Mouse (Mus musculus) frontal cortex, postnatal 25 days (tissue): Measurements from ENCODE around the gene C1s1.
"Not testable (repeated sequence)": the region's sequence is repeated elsewhere in the genome, so short reads cannot be mapped to it uniquely, and the experiment has no call there.

Experiments used
- DNase-seq, 2 experiments: peaks; one replicate each; pipeline ENCODE4 v3.0.0; 2022; ENCODE audit warnings: low spot score in 2 of 2

C1s1 gene

DNA sequence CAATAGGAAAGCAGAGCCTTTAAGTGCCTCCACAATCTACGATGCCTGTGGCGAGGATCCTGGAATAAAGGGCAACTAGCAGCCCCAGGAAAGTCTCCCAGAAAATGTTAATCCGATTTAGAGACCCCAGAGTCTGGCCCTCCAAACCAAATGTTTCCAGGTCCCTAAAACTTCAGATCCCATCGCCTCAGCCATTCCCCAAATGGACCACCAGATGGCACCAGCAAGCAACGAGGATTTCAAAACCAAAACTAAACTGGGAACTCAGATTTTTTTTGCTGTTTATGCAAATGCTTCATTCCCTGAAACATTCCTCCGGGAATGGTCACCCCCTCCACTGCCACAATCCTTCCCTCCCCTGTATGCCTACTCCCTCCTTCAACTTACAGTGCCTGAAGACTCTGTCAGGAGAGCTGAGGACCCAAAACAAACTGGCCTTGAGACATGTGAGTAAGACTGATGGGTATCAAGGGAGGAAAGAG, 29.8 kb downstream of the C1s1 start, which contains the start of gene C1ra:
TSS of gene C1ra (plus strand) at position 51 of the 482 bp plus-strand sequence.
- DNase-seq: peak; percentile 43 to 56

DNA sequence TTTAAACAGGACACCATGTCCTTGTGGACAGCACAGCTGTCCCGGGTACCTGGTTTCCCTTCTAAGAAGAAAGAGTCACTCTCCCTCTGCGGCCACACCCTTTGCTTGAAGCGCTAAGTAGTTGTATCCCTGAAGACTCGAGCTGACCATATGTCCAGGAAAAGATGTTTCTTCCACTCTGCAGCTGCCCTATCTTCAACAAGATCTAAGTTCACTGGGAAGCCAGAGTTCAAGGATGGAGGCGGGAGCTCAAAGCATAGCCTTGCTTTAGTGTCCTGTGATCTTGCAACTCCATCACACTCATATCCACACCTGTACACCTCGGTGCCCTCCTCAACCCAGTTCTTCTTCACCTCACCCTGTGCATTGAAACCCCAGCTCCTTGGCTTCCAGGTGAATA, 30.2 kb downstream of the C1s1 start:
- no peak for DNase-seq

DNA sequence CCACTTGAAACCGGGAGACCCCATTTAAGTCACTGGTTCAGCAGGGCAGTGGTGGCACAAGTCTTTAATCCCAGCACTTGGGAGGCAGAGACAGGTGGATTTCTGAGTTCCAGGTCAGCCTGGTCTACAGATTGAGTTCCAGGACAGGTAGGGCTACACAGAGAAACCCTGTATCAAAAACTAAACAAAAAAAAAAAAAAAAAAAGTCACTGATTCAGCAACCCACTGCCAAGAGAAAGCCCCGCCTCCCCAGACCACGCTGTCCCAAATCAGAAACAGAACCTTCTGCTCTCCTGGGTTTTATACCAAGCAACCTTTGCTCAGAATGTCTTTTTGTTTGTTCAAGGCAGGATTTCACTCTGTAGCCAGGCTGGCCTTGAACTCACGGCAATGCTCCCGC, 33.0 kb downstream of the C1s1 start:
- not testable (repeated sequence) for DNase-seq

DNA sequence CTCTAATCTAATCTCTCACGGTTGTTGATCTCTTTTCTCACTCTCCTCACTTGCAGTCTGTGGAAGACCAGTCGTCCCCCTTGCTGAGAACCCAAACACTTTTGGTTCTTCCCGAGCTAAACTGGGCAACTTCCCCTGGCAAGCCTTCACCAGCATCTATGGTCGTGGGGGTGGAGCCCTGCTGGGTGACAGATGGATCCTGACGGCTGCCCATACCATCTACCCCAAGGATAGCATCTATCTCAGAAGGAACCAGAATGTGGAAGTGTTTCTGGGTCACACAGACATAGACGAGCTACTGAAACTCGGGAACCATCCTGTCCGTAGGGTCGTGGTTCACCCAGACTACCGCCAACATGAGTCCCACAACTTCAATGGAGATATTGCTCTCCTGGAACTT, 33.9 kb downstream of the C1s1 start:
- no peak for DNase-seq

DNA sequence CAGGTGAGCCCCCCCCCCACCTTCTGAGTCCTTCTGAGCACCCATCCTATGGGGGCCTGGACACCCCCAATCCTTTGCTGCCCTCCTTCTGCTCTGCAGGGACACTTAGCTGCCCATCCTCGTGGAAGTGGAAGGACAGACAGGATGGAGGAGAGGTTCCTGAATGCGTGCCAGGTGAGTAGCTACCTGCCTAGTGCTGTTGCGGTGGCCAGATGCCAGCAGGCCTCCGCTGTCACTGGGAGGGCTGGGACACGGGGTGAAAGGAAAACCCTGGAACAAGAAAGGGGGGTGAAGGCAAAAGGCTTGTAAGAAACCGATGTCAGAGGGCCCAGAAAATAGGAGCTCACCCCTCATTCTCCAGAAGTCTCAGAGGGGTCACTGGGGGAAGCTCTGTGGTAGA, 35.2 kb downstream of the C1s1 start:
- no peak for DNase-seq

DNA sequence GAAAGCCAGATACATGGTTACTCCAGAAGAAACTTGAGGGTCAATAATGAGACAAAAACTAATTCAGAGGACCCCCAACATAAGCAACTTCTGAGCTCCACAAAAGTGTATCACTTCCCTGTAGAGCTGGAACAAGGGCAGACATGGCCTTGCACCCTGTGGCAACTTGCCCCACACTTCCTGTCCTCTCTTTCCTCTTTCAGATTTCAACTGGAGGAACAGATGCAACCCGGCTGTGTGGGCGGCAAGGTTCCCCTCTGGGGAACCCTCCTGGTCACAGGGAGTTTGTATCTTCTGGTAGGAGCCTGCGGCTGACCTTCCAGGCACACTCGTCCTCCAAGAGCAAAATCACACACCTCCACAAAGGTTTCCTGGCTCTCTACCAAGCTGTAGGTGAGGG, 37.1 kb downstream of the C1s1 start:
- DNase-seq: no peak

DNA sequence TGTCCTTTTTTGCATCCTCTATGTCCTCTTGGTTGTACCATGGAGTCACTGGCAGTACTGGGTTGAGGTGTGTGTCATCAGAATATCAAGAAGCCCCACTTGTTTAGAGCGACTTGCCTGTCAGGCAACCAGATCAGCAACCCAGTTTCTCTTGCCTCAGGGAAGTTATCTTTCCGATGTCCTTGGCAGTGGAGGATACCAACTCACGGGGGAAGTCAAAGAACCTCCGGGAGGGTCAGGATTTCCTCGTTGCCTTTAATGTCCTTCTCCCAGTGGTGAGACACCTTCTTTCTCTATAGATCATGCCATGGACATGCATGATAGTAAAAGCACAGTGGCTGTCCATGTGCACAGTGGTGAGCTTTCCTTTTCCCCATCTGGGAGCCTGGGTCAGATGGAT, 40.1 kb downstream of the C1s1 start:
- no peak for DNase-seq

DNA sequence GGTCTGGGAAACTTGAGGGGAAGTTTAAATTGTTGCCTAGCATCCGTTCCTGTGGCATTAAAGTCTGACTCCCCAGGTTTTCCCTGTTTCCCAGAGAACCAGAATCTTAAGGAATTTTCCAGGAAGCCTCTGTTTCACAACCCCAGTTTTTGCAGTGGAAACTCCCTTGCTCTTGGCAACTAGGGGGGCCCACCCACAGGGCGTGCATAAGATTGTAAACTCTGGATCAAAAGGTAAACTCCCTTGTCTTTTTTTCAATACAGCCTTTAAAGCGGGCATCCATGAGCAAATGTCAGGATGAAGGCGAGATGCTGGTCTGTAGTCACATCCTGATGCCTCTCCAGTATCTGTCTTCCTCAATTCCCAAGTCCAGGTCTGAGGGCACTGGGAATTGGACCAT, 40.7 kb downstream of the C1s1 start:
- no peak for DNase-seq

DNA sequence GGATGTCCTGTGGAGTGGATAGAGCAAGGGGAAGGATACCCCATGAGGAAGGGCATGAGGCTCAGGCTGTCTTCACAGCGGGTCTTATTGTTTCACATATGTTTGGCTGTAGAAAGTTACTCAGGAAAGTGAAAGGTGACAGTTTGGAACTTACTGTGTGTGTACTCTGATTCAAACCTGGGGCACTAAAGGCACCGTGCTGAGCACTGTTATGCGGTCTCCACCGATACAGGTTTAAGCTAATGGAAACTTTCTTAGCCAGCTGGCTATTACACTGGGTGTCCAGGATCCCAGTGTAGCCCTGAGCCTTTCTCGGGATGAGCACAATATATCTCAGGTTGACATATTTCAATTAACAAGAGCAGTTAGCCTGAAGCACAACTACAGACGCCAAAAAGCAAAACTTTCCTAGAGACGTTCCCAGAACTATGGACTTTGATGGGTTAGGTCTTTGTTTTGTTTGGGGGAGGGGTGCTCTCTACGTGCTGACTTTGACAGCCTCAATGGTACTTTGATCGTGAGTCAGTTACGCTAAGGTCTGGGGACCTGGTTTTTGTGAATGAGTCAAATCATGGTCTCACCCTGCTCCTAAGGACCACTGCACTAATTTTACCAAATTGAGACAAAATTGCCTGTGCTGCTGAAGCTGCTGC, 42.1 kb downstream of the C1s1 start:
- no peak for DNase-seq

DNA sequence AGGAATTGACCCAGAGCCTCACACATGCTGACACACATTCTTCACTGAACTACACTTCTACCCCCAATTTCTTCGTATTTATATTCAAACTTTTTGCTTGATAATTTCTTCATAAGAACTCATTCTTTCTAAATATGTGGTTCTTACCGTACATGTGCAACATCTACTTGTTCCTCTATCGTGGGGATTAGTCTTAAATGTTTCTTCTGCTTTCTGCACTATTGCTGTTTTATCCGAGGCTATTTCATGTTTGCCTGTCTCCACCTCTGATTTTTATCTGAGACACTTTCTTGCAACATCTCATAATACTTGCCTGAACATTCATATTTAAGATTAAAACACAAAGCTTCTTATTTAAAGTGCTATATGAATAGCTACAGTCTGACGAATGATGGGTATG, 46.1 kb downstream of the C1s1 start:
- DNase-seq: no peak

DNA sequence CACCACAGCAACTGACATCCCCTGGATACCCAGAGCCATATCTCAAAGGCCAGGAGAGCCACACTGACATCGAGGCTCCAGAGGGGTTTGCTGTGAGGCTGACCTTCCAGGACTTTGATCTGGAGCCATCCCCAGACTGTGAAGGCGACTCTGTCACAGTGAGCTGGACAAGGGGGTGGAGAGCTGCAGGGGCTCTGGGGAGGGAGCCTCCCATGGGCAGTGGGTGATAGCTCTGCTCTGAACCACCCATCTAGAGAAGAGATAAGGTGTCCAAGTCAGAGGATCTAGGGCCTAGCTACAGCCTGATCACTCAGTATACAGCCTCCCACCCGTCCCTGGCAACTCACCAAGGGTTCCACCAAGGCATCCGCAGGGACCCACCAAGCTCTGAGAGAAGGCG, 48.3 kb downstream of the C1s1 start:
- DNase-seq: no peak

DNA sequence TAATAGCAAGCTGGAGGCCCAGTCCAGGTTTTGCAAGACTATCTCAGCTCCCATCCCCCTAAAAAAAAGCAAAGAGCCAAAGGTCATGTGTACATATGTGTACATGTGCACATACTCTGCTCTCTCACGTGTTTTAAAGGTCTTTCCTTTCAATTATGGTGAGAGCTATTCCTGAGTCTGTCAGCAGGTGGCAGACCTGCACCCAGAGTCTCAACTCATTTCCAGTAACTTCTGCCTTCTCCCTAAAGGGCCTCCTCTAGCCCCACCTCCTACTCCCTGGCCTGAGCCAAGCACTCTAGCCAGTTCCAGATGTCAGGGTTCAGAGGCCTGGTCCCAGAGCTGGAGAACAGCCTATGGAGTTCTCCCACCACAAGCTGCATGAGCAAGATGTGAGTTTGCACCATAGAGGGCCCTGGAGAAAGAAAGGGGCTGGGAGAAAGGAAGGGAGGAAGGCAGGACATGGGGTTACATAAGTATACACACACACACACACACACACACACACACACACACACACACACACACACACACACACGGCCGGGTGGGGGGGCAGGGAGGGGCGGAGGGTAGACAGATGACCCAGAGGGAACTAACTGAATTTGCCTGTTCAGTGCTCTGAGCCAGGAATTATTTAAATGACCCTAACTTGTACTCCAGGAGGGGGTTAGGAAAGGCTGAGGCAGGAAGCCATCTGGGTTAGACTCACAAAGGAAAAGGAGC, 49.2 kb downstream of the C1s1 start, which contains the start of gene C1rl:
TSS of gene C1rl (plus strand) at position 272 of the 720 bp plus-strand sequence.
- DNase-seq: peak; percentile 59 to 66

DNA sequence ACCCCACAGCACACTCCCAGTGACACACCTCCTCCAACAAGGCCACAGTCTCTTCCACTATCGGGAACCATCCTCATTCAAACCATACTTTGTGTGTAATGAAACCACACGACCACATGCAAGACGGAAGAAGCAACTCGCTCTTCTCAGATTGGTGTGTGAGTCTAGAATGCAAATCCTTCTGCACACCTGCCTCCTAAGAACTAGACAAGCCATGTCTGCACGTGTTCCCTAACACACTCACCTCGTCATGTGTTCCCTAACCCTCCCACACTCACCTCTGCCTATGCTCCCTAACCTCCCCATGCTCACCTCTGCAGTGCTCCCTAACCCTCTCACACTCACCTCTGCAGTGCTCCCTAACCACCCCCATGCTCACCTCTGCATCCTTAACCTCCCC, 50.7 kb downstream of the C1s1 start:
- DNase-seq: no peak

DNA sequence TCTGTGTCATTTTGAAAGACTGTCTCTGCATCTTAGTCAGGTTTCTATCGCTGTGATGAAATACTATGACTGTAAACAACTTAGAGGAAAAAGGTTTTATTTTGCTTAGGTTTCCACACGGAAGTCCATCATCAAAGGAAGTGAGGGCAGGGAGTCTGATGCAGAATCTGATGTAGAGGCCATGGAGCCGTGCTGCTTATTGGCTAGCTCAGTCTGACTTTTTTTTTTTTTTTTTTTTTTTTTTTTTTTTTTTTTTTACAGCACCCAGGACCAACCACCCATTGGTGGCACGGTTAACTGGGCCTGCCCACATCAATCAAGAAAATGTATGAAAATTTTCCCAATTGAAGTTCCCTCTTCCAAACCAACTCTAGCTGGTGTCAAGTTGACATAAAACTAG, 53.2 kb downstream of the C1s1 start:
- no peak for DNase-seq

DNA sequence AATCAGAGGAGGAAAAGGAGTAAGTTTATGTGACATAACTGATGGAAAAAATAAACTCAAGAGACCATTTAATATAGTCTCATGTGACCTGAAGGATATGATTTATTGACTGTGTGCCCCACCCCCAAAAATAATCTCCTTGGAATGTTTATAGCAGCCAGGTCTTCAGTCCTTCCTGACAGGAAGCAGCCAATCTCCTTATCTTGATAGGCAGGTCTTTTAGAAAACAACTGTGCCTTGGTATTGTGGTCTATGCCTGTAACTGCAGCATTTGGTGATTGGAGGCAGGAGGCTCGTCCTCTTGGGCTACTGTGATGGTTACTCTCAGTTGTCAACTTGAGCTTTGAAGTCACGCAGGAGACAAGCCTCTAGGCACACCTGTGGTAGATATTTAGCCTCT, 54.6 kb downstream of the C1s1 start:
- DNase-seq: no peak

DNA sequence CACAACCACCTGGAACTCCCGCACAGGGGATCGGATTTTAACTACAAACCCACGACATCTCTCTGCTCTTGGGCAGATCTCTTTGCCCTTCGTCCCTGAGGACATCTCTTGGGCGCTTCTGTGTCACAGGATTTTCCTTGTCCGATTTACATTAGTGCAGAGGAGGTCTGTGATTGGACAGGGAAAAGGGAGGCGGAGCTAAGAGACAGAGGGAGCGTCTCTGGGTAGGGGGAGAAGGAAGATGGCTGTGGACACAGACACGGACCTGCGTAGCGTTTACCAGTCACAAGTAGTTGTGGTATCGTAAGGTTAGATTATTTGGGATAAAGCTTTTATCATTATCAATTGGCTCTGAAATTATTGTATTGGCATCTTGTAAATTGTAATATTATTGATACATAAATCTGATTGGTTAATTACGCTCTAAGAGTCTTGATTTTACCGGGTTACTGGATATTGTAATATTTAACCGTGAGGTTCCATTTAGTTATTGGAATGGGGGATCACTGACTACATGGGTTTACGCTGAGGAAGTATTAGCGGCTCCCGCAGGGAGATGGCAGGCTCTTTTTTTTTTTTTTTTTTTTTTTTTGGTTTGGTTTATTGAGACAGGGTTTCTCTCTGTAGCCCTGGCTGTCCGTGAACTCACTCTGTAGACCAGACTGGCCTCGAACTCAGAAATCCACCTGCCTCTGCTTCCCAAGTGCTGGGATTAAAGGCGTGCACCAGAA, 56.6 kb downstream of the C1s1 start:
- no peak for DNase-seq

DNA sequence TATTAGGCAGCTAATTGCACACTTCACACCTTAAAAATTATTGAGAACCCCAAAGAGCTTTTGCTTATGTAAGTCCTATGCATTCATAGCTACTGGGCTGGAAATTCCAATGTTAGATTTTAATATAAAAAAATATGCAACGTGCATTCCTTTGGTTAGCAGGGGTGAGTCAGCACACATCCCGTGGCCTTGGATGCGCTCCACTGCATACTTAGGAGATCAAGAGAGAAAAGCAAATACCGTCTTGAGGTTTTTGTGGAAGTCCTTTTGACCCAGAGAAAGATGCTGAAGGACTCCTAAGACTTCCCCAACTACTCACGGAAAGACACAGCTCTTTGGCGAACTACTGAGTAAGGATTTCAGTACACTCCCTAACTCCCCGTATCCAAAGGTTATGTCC, 57.3 kb downstream of the C1s1 start:
- no peak for DNase-seq

DNA sequence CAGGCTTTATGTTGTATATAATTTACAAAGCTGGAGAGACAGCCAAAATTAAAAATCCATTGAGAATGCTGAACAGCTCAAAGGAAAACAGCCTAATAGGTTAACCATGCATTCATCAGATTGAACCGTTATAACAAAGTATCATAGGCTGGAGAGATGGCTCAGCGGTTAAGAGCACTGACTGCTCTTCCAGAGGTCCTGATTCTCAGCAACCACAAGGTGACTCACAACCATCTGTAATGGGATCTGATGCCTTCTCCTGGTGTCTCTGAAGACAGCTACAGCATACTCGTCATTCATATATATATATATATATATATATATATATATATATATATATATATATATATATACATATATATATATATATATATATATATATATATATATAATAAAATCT, 58.3 kb downstream of the C1s1 start:
- DNase-seq: not testable (repeated sequence)

DNA sequence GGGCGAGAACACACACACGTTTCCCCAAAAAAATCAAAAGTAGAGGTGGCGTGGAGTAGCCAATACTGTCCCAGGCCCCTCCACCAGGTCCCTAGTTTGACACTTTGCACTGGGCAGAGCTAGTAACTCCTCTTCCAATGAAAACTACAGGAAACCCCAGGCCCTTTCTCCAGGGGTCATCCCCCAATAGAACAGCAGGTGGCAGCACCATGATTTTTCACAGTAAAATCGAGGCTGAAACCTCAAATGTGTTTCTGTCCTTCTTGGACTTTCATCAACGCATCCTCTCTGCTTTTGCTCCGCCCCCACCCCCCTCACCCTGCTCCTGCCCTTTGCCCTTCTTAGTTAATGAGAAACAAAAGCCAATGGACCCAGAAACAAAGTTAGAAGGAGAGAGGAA, 60.6 kb downstream of the C1s1 start:
- no peak for DNase-seq
